24 mouse cellular contexts compared by ENCODE assay signal in the genomic region with DNA sequence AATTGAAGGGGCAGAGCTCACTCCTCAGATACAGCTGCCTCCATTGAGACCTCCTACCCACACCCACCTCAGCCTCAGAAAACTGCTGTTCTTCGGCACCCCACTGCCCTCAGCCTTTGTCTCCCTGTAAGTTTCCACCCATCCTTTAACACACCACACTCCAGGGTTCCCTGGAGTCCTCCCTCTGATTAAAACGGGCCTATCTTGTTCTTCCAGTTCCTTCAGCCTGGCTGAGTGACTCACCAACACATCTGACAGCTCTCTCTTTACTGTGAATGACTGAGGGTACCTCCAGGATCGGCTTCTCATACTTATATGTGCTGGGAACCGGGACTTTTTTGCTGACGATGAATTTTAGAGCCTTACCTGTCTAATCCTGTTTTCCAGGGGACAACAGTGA. TPM values are rescaled to one million over a fixed set of nuclear protein-coding genes. Genes with fewer than 3 reads are reported as not detected.
A peak's percentile ranks its signal among the peaks of the same experiment; 100 is the strongest.
DNase-seq lines count a peak whose midpoint lies in the region; ATAC-seq and TF ChIP-seq lines count a peak whose summit lies in the region.
"Had no signal": no experiment of that assay in that cellular context is flagged by ENCODE, and none has a peak within 500 bp of the region (broad histone marks: within the 10 kb centered on the region; RNA-seq: fewer than 3 reads in every experiment).

No protein-coding gene starts in this region.

- H3K4me2 ChIP-seq in limb, embryonic 14.5 days (replicated peaks; ENCODE audit: low read depth, low read length, severe bottlenecking): no peak overlapping the region
- no peak overlapping the region for H3K4me2 ChIP-seq in stomach, embryonic 15.5 days
- H3K4me2 ChIP-seq: forebrain, embryonic 13.5 days; hindbrain, embryonic 12.5 days; limb, embryonic 15.5 days; neural tube, embryonic 13.5 days had no signal

- no peak for TF ChIP-seq CTCF in ES-Bruce4 (IDR thresholded peaks at IDR 0.05; ENCODE audit: low read depth, low read length)

- no peak for ATAC-seq in limb, embryonic 14.5 days (ENCODE audit: low FRiP score, low read depth)
- peak; percentile 65 for ATAC-seq in stomach, embryonic 15.5 days (ENCODE audit: insufficient read depth, low FRiP score, low read depth)
- ATAC-seq: forebrain, embryonic 13.5 days; inflammation-experienced regulatory T-cells, adult 6 months had no signal

- H3K4me1 ChIP-seq in limb, embryonic 14.5 days (ENCODE audit: control insufficient read depth, insufficient read depth, low read length): no peaks in the 10 kb centered on the region
- H3K4me1 ChIP-seq in limb, embryonic 10.5 days: peaks cover 12% of the 10 kb centered on the region
- H3K4me1 ChIP-seq in ES-Bruce4 (ENCODE audit: control insufficient read depth, insufficient read depth, low read length): peaks cover 4% of the 10 kb centered on the region
- no peaks in the 10 kb centered on the region for H3K4me1 ChIP-seq in stomach, embryonic 15.5 days
- H3K4me1 ChIP-seq: forebrain, embryonic 13.5 days; hindbrain, embryonic 12.5 days; neural tube, embryonic 13.5 days had no signal

- WGBS in limb, embryonic 14.5 days: 51% methylated on average over 5 of the region's 5 CpGs
- 51% methylated on average over 5 of the region's 5 CpGs for WGBS in limb, embryonic 10.5 days
- WGBS in stomach, embryonic 15.5 days: 40% methylated on average over 5 of the region's 5 CpGs

- H3K4me3 ChIP-seq in limb, embryonic 14.5 days (replicated peaks; ENCODE audit: low read length): no peak overlapping the region
- no peak overlapping the region for H3K4me3 ChIP-seq in limb, embryonic 10.5 days
- no peak overlapping the region for H3K4me3 ChIP-seq in ES-Bruce4 (ENCODE audit: low read depth, low read length)
- H3K4me3 ChIP-seq in stomach, embryonic 15.5 days (replicated peaks): no peak overlapping the region
- H3K4me3 ChIP-seq: forebrain, embryonic 13.5 days; hindbrain, embryonic 12.5 days; limb, embryonic 15.5 days; midbrain, embryonic 10.5 days; neural tube, embryonic 13.5 days had no signal

- TF ChIP-seq EP300 in ES-Bruce4 (IDR thresholded peaks at IDR 0.05; ENCODE audit: insufficient read depth, low read depth, low read length): peak; percentile 7; the same call in 1 of the 2 replicates

- DNase-seq in limb, embryonic 14.5 days (ENCODE audit: low spot score): peak; percentile 37
- no peak for DNase-seq in limb, embryonic 10.5 days (ENCODE audit: low spot score)
- peak; percentile 33 for DNase-seq in ZHBTc4 (ENCODE audit: low read depth, low spot score)
- DNase-seq in embryo, embryonic 9.5 days (ENCODE audit: extremely low spot score): no peak
- no peak for DNase-seq in cerebellum, postnatal 36 days
- DNase-seq: adrenal gland, postnatal 10 days; B cell, adult 2 months; cerebellum, adult 2 months; gastrocnemius, postnatal 14 days; lung, postnatal 4 days; right cerebral cortex, postnatal 25 days; thymus, adult 2 months had no signal

- H3K9me3 ChIP-seq in limb, embryonic 14.5 days (ENCODE audit: control insufficient read depth, low read length): no peaks in the 10 kb centered on the region
- no peaks in the 10 kb centered on the region for H3K9me3 ChIP-seq in limb, embryonic 10.5 days (replicated peaks)
- no peaks in the 10 kb centered on the region for H3K9me3 ChIP-seq in ES-Bruce4 (replicated peaks; ENCODE audit: control insufficient read depth, insufficient read depth, low read length, poor library complexity, severe bottlenecking)
- H3K9me3 ChIP-seq in stomach, embryonic 15.5 days: no peaks in the 10 kb centered on the region
- H3K9me3 ChIP-seq: hindbrain, embryonic 12.5 days; limb, embryonic 15.5 days; midbrain, embryonic 10.5 days; neural tube, embryonic 13.5 days had no signal

- no peaks in the 10 kb centered on the region for H3K36me3 ChIP-seq in limb, embryonic 14.5 days (ENCODE audit: control insufficient read depth, insufficient read depth, low read length)
- H3K36me3 ChIP-seq in limb, embryonic 10.5 days: no peaks in the 10 kb centered on the region
- H3K36me3 ChIP-seq in ES-Bruce4 (ENCODE audit: control insufficient read depth, insufficient read depth, low read length, poor library complexity, severe bottlenecking): no peaks in the 10 kb centered on the region
- no peaks in the 10 kb centered on the region for H3K36me3 ChIP-seq in stomach, embryonic 15.5 days
- H3K36me3 ChIP-seq: hindbrain, embryonic 12.5 days; limb, embryonic 15.5 days; midbrain, embryonic 10.5 days; neural tube, embryonic 13.5 days had no signal

- no peaks in the 10 kb centered on the region for H3K27me3 ChIP-seq in limb, embryonic 14.5 days (ENCODE audit: control insufficient read depth, insufficient read depth, low read length)
- H3K27me3 ChIP-seq in limb, embryonic 10.5 days (ENCODE audit: low read depth, poor library complexity, severe bottlenecking): no peaks in the 10 kb centered on the region
- H3K27me3 ChIP-seq in ES-Bruce4 (ENCODE audit: control insufficient read depth, insufficient read depth, low read length, poor library complexity, severe bottlenecking): no peaks in the 10 kb centered on the region
- H3K27me3 ChIP-seq in stomach, embryonic 15.5 days (replicated peaks): no peaks in the 10 kb centered on the region
- H3K27me3 ChIP-seq: forebrain, embryonic 13.5 days; hindbrain, embryonic 12.5 days; limb, embryonic 15.5 days; neural tube, embryonic 13.5 days had no signal

- H3K27ac ChIP-seq in limb, embryonic 14.5 days (replicated peaks; ENCODE audit: low read depth, low read length): no peak overlapping the region
- no peak overlapping the region for H3K27ac ChIP-seq in limb, embryonic 10.5 days
- H3K27ac ChIP-seq in ES-Bruce4 (ENCODE audit: insufficient read depth, low read length): 0 out of 2 replicates have a peak overlapping the region, but pooled peaks have one; percentile 46
- H3K27ac ChIP-seq in stomach, embryonic 15.5 days: peak overlapping the region; percentile 69
- H3K27ac ChIP-seq: forebrain, embryonic 13.5 days; hindbrain, embryonic 12.5 days; midbrain, embryonic 10.5 days; neural tube, embryonic 13.5 days had no signal

- no peak overlapping the region for H3K9ac ChIP-seq in limb, embryonic 14.5 days (ENCODE audit: low read depth, low read length, severe bottlenecking)
- no peak overlapping the region for H3K9ac ChIP-seq in ES-Bruce4 (ENCODE audit: low read depth, poor library complexity, severe bottlenecking)
- no peak overlapping the region for H3K9ac ChIP-seq in stomach, embryonic 15.5 days
- H3K9ac ChIP-seq: forebrain, embryonic 13.5 days; hindbrain, embryonic 12.5 days; limb, embryonic 15.5 days; neural tube, embryonic 13.5 days had no signal

- TF ChIP-seq POLR2A in limb, embryonic 14.5 days (IDR thresholded peaks at IDR 0.05; ENCODE audit: borderline replicate concordance, extremely low read depth, insufficient read depth, insufficient read length): no peak
- no peak for TF ChIP-seq POLR2A in ES-Bruce4 (IDR thresholded peaks at IDR 0.05; ENCODE audit: insufficient read depth, low read length)

RNA-seq across cellular contexts. Expression of a gene that starts 16.4 kb away (rescaled TPM):
- polyA plus RNA-seq in limb, embryonic 14.5 days (2012; rRNA removed): not detected in 2 replicates
- not detected in 2 replicates for polyA plus RNA-seq in limb, embryonic 14.5 days (2014; fragmentation: Nextera tagmentation; extraction: Ambion mirVana)
- not detected in 2 replicates for polyA plus RNA-seq in limb, embryonic 10.5 days (2016; fragmentation: Nextera tagmentation; extraction: Ambion mirVana)
- polyA plus RNA-seq in ES-Bruce4 (2011; ENCODE audit: insufficient read depth, insufficient read length, low read depth, missing spikeins): not detected in 2 replicates
- not detected in 2 replicates for polyA plus RNA-seq in stomach, embryonic 15.5 days (2015; fragmentation: Nextera tagmentation; extraction: Ambion mirVana)
- polyA plus RNA-seq: cerebellum, adult 2 months; cortical plate, adult 2 months; forebrain, embryonic 13.5 days; heart, embryonic 16.5 days; hindbrain, embryonic 12.5 days; inflammation-experienced regulatory T-cells, adult 6 months; kidney, embryonic 16.5 days; limb, embryonic 15.5 days; liver, embryonic 16.5 days; midbrain, embryonic 10.5 days; neural tube, embryonic 13.5 days had no signal

RNA-seq across cellular contexts. Expression of a gene that starts 20.7 kb away (rescaled TPM):
- 403 and 867 TPM in 2 replicates for polyA plus RNA-seq in limb, embryonic 14.5 days (2012; rRNA removed)
- 702 and 731 TPM in 2 replicates for polyA plus RNA-seq in limb, embryonic 14.5 days (2014; fragmentation: Nextera tagmentation; extraction: Ambion mirVana)
- 695 and 810 TPM in 2 replicates for polyA plus RNA-seq in limb, embryonic 10.5 days (2016; fragmentation: Nextera tagmentation; extraction: Ambion mirVana)
- 1,083 and 1,169 TPM in 2 replicates for polyA plus RNA-seq in ES-Bruce4 (2011; ENCODE audit: insufficient read depth, insufficient read length, low read depth, missing spikeins)
- 594 and 688 TPM in 2 replicates for polyA plus RNA-seq in stomach, embryonic 15.5 days (2015; fragmentation: Nextera tagmentation; extraction: Ambion mirVana)

RNA-seq across cellular contexts. Expression of a gene that starts 33.2 kb away (rescaled TPM):
- 32.3 and 39.7 TPM in 2 replicates for polyA plus RNA-seq in limb, embryonic 14.5 days (2012; rRNA removed)
- polyA plus RNA-seq in limb, embryonic 14.5 days (2014; fragmentation: Nextera tagmentation; extraction: Ambion mirVana): 30.8 and 31.7 TPM in 2 replicates
- 10.4 and 12.1 TPM in 2 replicates for polyA plus RNA-seq in limb, embryonic 10.5 days (2016; fragmentation: Nextera tagmentation; extraction: Ambion mirVana)
- polyA plus RNA-seq in ES-Bruce4 (2011; ENCODE audit: insufficient read depth, insufficient read length, low read depth, missing spikeins): 34.4 and 34.6 TPM in 2 replicates
- polyA plus RNA-seq in stomach, embryonic 15.5 days (2015; fragmentation: Nextera tagmentation; extraction: Ambion mirVana): 24.7 and 26.5 TPM in 2 replicates

RNA-seq across cellular contexts. Expression of a gene that starts 33.2 kb away (rescaled TPM):
- polyA plus RNA-seq in limb, embryonic 14.5 days (2012; rRNA removed): 19.2 and 20.6 TPM in 2 replicates
- 25.3 and 27.6 TPM in 2 replicates for polyA plus RNA-seq in limb, embryonic 14.5 days (2014; fragmentation: Nextera tagmentation; extraction: Ambion mirVana)
- 51.4 and 54.5 TPM in 2 replicates for polyA plus RNA-seq in limb, embryonic 10.5 days (2016; fragmentation: Nextera tagmentation; extraction: Ambion mirVana)
- polyA plus RNA-seq in ES-Bruce4 (2011; ENCODE audit: insufficient read depth, insufficient read length, low read depth, missing spikeins): 47.6 and 48.3 TPM in 2 replicates
- 30.1 TPM in 2 replicates for polyA plus RNA-seq in stomach, embryonic 15.5 days (2015; fragmentation: Nextera tagmentation; extraction: Ambion mirVana)

RNA-seq across cellular contexts. Expression of a gene that starts 58.0 kb away (rescaled TPM):
- polyA plus RNA-seq in limb, embryonic 14.5 days (2012; rRNA removed): 0.89 and 1.0 TPM in 2 replicates
- 0.32 and 0.46 TPM in 2 replicates for polyA plus RNA-seq in limb, embryonic 14.5 days (2014; fragmentation: Nextera tagmentation; extraction: Ambion mirVana)
- polyA plus RNA-seq in limb, embryonic 10.5 days (2016; fragmentation: Nextera tagmentation; extraction: Ambion mirVana): 0.11 and 0.21 TPM in 2 replicates
- polyA plus RNA-seq in ES-Bruce4 (2011; ENCODE audit: insufficient read depth, insufficient read length, low read depth, missing spikeins): not detected in 2 replicates
- polyA plus RNA-seq in stomach, embryonic 15.5 days (2015; fragmentation: Nextera tagmentation; extraction: Ambion mirVana): 0.05 TPM in 1 of 2 replicates, not detected in the other
- polyA plus RNA-seq: heart, embryonic 16.5 days; inflammation-experienced regulatory T-cells, adult 6 months; liver, embryonic 16.5 days had no signal

Comparison
In these comparisons a context has a peak if more than half of its experiments do, and no peak if none do; other contexts are left out.
1. DNase-seq: peak in limb, embryonic 14.5 days (single experiment) and ZHBTc4 (single experiment); none in limb, embryonic 10.5 days (single experiment), embryo, embryonic 9.5 days (single experiment) and cerebellum, postnatal 36 days (0 of 2).
2. H3K27ac ChIP-seq: peak in ES-Bruce4 (single experiment) and stomach, embryonic 15.5 days (single experiment); none in limb, embryonic 14.5 days (single experiment) and limb, embryonic 10.5 days (single experiment).